Mouse (Mus musculus): ENCODE results near the gene Gm5148. TPM values are rescaled to one million over a fixed set of nuclear protein-coding genes. Genes with fewer than 3 reads are reported as not detected.

Gm5148 gene
- polyA plus RNA-seq, 1 experiment from 2014 or later = 13.3 TPM

GRCm38 (mm10) chr3:37747258-37748001 is 23.1 kb upstream of the Gm5148 start:
- H3K27me3 ChIP-seq (ENCODE audit: control insufficient read depth, insufficient read depth, low read length) = no peaks in the 10 kb centered on the region
- no peak for DNase-seq (ENCODE audit: low spot score)

DNA sequence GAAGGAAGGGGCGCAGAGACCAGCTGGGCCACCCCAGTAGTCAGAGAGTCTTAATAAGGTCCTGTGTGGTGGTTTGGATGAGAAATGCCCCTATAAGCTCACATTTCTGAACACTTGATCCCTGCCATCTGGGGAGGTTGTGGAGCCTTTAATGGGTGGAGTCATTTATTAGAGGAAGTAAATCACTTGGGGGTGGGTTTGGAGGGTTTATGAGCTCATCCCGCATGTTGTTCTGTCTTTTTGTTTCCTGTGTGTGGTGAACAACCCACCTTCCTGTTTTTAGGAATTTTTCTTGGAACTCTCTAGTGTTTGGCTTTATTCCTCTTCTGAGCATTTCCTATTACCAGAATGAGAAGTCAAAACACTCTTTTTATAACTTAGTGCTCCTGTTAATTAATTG is 19.8 kb upstream of the Gm5148 start:
- Histone ChIP-seq H3K4me2 (replicated peaks) (no peak overlapping the region), H3K27me3 (ENCODE audit: control insufficient read depth, insufficient read depth, low read length) (no peaks in the 10 kb centered on the region), H3K9me3 (ENCODE audit: control insufficient read depth, low read length) (no peaks in the 10 kb centered on the region), H3K36me3 (replicated peaks; ENCODE audit: control insufficient read depth, insufficient read depth) (no peaks in the 10 kb centered on the region), H3K4me1 (replicated peaks; ENCODE audit: control insufficient read depth, insufficient read depth, low read length) (no peaks in the 10 kb centered on the region), H3K4me3 (replicated peaks; ENCODE audit: low read length) (no peak overlapping the region), H3K9ac (no peak overlapping the region), H3K27ac (no peak overlapping the region)
- ATAC-seq (ENCODE audit: low FRiP score) (no peak), DNase-seq (ENCODE audit: low spot score) (no peak)
- WGBS = 82% methylated on average over 2 of the region's 2 CpGs

More at GRCm38 (mm10) chr3:37747258-37748001, 23.1 kb upstream of the Gm5148 start:
- 88% methylated on average over 9 of the region's 9 CpGs for WGBS
- H3K4me2 ChIP-seq (replicated peaks) = no peak overlapping the region
- H3K9ac ChIP-seq = no peak overlapping the region
- H3K4me3 ChIP-seq (replicated peaks; ENCODE audit: low read length) = no peak overlapping the region
- H3K27ac ChIP-seq = no peak overlapping the region
- no peak for ATAC-seq (ENCODE audit: low FRiP score)
- H3K36me3 ChIP-seq (replicated peaks; ENCODE audit: control insufficient read depth, insufficient read depth) = no peaks in the 10 kb centered on the region
- no peaks in the 10 kb centered on the region for H3K4me1 ChIP-seq (replicated peaks; ENCODE audit: control insufficient read depth, insufficient read depth, low read length)
- no peaks in the 10 kb centered on the region for H3K9me3 ChIP-seq (ENCODE audit: control insufficient read depth, low read length)

DNA sequence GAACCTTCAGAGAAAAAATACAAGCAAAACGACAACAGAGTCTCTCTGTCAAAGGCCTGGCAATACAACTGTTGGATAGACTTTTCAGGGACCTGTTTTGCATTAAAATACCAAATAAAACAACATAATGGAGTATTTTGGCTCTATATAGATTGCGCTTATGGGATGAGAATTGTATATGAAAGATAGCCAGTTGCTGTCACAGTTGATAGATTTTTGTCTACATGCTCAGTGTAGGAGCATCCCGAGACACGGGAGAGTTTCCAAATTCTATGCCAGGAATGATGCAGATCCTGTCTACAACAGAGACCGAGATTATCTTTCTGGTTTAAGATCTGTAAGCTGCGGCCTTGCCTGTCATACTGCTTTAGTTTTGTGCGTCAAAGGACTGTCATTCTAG is 15.7 kb upstream of the Gm5148 start:
- ATAC-seq (ENCODE audit: low FRiP score) = no peak

GRCm38 (mm10) chr3:37738171-37738950 is 14.1 kb upstream of the Gm5148 start:
- H3K27ac ChIP-seq = no peak overlapping the region
- WGBS = 58% methylated on average over 17 of the region's 17 CpGs
- ATAC-seq (ENCODE audit: low FRiP score) (peak; percentile 27; the same call in 1 of the 2 replicates), DNase-seq (ENCODE audit: low spot score) (no peak)
- H3K27me3 ChIP-seq (ENCODE audit: control insufficient read depth, insufficient read depth, low read length) = no peaks in the 10 kb centered on the region
- H3K9me3 ChIP-seq (ENCODE audit: control insufficient read depth, low read length) = no peaks in the 10 kb centered on the region
- H3K4me2 ChIP-seq (replicated peaks) = no peak overlapping the region
- no peak overlapping the region for H3K9ac ChIP-seq
- H3K36me3 ChIP-seq (replicated peaks; ENCODE audit: control insufficient read depth, insufficient read depth) = no peaks in the 10 kb centered on the region
- no peak overlapping the region for H3K4me3 ChIP-seq (replicated peaks; ENCODE audit: low read length)
- peaks cover 9% of the 10 kb centered on the region; the same call in 1 of the 2 replicates for H3K4me1 ChIP-seq (replicated peaks; ENCODE audit: control insufficient read depth, insufficient read depth, low read length)

More for the DNA sequence above, 15.7 kb upstream of the Gm5148 start:
- peaks cover 9% of the 10 kb centered on the region; the same call in 1 of the 2 replicates for H3K4me1 ChIP-seq (replicated peaks; ENCODE audit: control insufficient read depth, insufficient read depth, low read length)
- no peaks in the 10 kb centered on the region for H3K27me3 ChIP-seq (ENCODE audit: control insufficient read depth, insufficient read depth, low read length)
- H3K9ac ChIP-seq = no peak overlapping the region
- H3K27ac ChIP-seq = no peak overlapping the region
- no peak overlapping the region for H3K4me3 ChIP-seq (replicated peaks; ENCODE audit: low read length)
- no peaks in the 10 kb centered on the region for H3K36me3 ChIP-seq (replicated peaks; ENCODE audit: control insufficient read depth, insufficient read depth)
- DNase-seq (ENCODE audit: low spot score) = no peak
- no peak overlapping the region for H3K4me2 ChIP-seq (replicated peaks)
- H3K9me3 ChIP-seq (ENCODE audit: control insufficient read depth, low read length) = no peaks in the 10 kb centered on the region
- 90% methylated on average over 7 of the region's 7 CpGs for WGBS

DNA sequence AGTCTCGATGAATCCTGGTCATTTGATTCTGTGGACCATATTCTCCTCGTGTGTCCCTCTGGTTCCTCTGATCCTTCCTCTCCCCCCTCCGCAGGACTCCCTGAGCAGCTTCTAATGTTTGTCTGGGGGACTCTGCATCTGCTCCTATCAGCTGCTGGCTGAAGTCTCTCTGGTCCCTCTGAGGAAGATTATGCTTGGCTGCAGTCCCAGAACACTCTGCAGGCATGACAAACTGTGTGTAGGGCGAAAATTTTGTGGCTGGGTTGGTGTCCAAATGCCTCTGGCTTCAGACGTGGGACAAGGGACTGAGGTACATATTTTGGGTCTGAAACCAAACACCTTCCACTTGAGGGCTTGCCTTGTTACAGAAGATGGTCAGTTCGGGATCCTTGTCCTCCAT is 13.1 kb upstream of the Gm5148 start:
- Histone ChIP-seq H3K27me3 (ENCODE audit: control insufficient read depth, insufficient read depth, low read length) (no peaks in the 10 kb centered on the region), H3K9me3 (ENCODE audit: control insufficient read depth, low read length) (no peaks in the 10 kb centered on the region), H3K27ac (peak overlapping the region; percentile 46; the same call in 1 of the 2 replicates), H3K4me3 (replicated peaks; ENCODE audit: low read length) (no peak overlapping the region), H3K4me1 (replicated peaks; ENCODE audit: control insufficient read depth, insufficient read depth, low read length) (peaks cover 9% of the 10 kb centered on the region; the same call in 1 of the 2 replicates), H3K36me3 (replicated peaks; ENCODE audit: control insufficient read depth, insufficient read depth) (no peaks in the 10 kb centered on the region), H3K9ac (no peak overlapping the region), H3K4me2 (replicated peaks) (no peak overlapping the region)
- 48% methylated on average over 6 of the region's 6 CpGs for WGBS
- DNase-seq (ENCODE audit: low spot score) = peak; percentile 56
- no peak; the same call in 1 of the 2 replicates for ATAC-seq (ENCODE audit: low FRiP score)

DNA sequence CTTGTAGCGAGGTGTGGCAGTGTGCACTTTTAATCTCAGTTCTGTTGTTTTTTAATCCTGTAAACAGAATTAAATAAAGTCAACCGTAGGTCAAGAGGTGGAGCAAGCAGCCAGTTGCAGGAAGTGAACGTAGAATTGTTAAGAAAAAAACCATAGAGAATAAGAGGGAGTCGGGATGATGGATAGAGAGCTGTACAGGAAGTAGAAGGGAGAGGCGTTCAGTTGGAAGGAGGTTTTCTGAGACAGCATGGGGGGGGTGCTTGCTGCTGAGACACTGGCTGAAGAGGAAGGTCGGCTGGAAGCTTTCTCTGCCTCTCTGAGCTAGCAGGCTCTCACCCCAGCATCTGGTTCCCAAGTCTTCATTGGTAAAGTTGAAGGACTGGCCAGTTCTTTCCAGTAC is 10.9 kb upstream of the Gm5148 start:
- Histone ChIP-seq H3K27ac (no peak overlapping the region), H3K4me2 (replicated peaks) (no peak overlapping the region), H3K4me3 (replicated peaks; ENCODE audit: low read length) (no peak overlapping the region), H3K9ac (no peak overlapping the region), H3K27me3 (ENCODE audit: control insufficient read depth, insufficient read depth, low read length) (no peaks in the 10 kb centered on the region), H3K9me3 (ENCODE audit: control insufficient read depth, low read length) (no peaks in the 10 kb centered on the region), H3K4me1 (replicated peaks; ENCODE audit: control insufficient read depth, insufficient read depth, low read length) (peaks cover 9% of the 10 kb centered on the region; the same call in 1 of the 2 replicates), H3K36me3 (replicated peaks; ENCODE audit: control insufficient read depth, insufficient read depth) (no peaks in the 10 kb centered on the region)
- ATAC-seq (ENCODE audit: low FRiP score) (no peak), DNase-seq (ENCODE audit: low spot score) (no peak)
- 80% methylated on average over 6 of the region's 6 CpGs for WGBS

- Histone ChIP-seq H3K27ac (peak overlapping the region; percentile 32; the same call in 1 of the 2 replicates), H3K4me1 (replicated peaks; ENCODE audit: control insufficient read depth, insufficient read depth, low read length) (peaks cover under 1% of the 10 kb centered on the region; the same call in 1 of the 2 replicates), H3K9ac (no peak overlapping the region), H3K9me3 (ENCODE audit: control insufficient read depth, low read length) (no peaks in the 10 kb centered on the region), H3K4me3 (replicated peaks; ENCODE audit: low read length) (no peak overlapping the region), H3K36me3 (replicated peaks; ENCODE audit: control insufficient read depth, insufficient read depth) (no peaks in the 10 kb centered on the region), H3K27me3 (ENCODE audit: control insufficient read depth, insufficient read depth, low read length) (no peaks in the 10 kb centered on the region), H3K4me2 (replicated peaks) (no peak overlapping the region)
- DNase-seq (ENCODE audit: low spot score) (peak; percentile 63), ATAC-seq (ENCODE audit: low FRiP score) (0 out of 2 replicates have a peak, but pooled peaks have one; percentile 55)
- 27% methylated on average over 4 of the region's 4 CpGs for WGBS
Measured at GRCm38 (mm10) chr3:37729142-37729541, 4.9 kb upstream of the Gm5148 start.

DNA sequence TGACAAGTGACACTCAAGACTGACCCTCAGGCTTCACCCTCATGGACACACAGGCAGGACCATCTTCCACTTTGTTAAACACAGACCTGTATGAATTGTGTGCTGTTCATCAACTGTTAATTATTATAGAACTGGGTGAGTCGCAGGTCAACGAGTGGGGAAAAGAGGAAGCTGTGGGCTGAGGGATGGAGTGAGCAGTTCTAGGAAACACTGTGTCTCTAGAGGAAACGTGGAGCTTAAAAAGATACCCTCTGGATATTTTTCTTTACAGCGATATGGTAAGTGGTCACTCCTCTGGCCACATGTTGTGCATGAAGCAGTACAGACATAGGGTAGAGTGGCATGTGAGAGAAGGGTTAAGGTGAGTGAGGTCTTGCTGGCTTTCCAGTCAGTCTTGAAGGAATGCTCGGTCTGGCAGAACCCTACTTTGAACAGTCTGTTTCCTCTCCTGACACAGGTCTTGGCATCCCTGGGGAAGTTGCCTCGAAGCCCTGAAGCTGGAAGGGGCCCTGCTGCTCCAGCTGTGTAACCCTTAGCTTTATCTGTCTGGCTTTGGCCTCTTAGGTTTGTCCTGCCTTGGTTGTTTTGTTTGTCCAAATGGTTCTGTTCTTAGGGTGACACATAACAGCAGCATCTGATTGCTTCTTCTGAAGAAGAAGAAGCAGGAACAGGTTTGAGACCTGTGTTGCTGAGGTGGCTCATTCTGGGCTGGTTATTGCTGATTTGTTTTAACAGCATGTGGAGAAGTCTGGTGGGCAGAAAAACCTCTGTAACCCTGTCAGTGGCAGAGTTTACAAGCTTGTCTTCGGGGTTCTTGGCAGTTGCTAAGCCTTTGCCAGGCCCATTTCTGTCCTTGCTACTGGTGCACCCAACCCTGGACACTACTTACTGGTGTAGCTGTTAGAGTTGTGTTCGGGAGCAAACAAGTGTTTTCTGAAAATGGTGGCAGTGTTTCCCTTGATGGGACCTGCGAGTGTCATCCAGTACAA is 4.1 kb upstream of the Gm5148 start:
- H3K27me3 ChIP-seq (ENCODE audit: control insufficient read depth, insufficient read depth, low read length) = no peaks in the 10 kb centered on the region
- H3K9ac ChIP-seq = no peak overlapping the region
- DNase-seq (ENCODE audit: low spot score) (no peak), ATAC-seq (ENCODE audit: low FRiP score) (no peak)
- peak overlapping the region; percentile 32; the same call in 1 of the 2 replicates for H3K27ac ChIP-seq
- H3K4me2 ChIP-seq (replicated peaks) = no peak overlapping the region
- no peak overlapping the region for H3K4me3 ChIP-seq (replicated peaks; ENCODE audit: low read length)
- H3K4me1 ChIP-seq (replicated peaks; ENCODE audit: control insufficient read depth, insufficient read depth, low read length) = peaks cover 6% of the 10 kb centered on the region; the same call in 1 of the 2 replicates
- no peaks in the 10 kb centered on the region for H3K9me3 ChIP-seq (ENCODE audit: control insufficient read depth, low read length)
- WGBS = 75% methylated on average over 9 of the region's 9 CpGs
- no peaks in the 10 kb centered on the region for H3K36me3 ChIP-seq (replicated peaks; ENCODE audit: control insufficient read depth, insufficient read depth)

Measured in hindbrain, embryonic 14.5 days (tissue).